Mouse (Mus musculus): ENCODE results near the gene Gpr84. TPM values are rescaled to one million over a fixed set of nuclear protein-coding genes. Genes with fewer than 3 reads are reported as not detected.

Gene Gpr84
- polyA plus RNA-seq, 1 experiment from 2014 or later: 0.30 TPM

DNA sequence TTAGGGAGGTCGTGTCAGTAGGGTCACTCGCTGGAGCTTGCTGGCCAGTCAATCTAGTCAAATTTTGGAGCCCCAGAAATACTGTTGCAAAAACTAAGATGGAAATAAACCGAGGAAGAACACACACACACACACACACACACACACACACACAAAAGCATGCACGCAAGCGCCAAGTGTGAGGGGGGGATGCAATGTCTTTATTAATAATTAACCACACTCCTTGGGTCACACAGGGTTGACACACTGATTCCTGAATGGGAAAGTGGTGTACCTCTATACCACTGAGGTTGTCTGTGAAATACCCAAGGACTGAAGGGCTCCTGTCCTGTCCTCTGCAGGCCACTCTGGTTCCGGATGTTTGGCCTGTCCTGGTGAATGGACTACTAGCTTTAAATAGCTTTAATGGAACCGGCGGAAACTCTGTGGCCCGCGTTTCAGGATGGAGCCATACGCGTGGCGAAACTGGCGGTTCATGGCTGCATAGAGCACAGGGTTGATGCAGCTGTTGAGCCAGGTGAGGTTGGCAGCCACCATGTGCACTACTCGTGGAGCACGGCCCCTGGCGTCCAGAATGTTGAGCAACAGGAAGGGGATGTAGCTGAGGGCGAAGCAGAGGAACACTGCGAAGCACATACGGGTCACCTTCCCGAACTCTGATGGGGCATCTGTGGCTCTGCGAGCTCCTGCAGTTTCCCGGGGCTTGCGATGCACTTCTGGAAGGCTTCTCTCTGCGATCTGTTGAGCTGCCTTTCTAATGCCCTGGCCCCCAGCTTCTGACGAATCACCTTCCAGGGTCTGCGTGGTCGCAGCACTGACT lies 2.1 kb downstream of the Gpr84 start:
- no peak overlapping the region; the same call in 1 of the 2 replicates for H3K9ac ChIP-seq (ENCODE audit: low read length)
- peak; percentile 68 for DNase-seq (ENCODE audit: low spot score)

DNA sequence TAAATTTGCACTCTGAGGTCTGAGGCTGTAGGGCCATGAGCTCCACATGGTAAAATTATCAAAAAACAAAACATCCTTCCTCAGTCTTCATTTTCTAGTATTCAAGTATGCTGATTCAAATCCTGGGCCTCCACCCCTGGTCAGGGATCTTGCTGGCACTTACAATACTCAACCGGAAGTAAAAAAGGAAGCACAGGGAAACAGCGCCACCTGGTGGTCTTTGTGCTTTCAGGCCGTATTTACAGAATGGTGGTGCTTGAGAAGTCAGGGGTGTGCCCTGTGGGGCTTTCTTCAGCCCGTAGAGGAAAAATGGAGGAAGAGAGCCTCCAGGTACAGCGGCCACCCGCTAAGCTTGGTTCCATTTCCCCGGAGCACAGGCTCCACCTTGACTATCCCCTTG lies 3.3 kb downstream of the Gpr84 start:
- Histone ChIP-seq H3K4me1 (replicated peaks; ENCODE audit: control insufficient read depth, insufficient read depth) (peaks cover 7% of the 10 kb centered on the region), H3K36me3 (ENCODE audit: control insufficient read depth, insufficient read depth, low read length) (no peaks in the 10 kb centered on the region), H3K9ac (ENCODE audit: low read length) (no peak overlapping the region), H3K4me3 (ENCODE audit: low read depth, low read length) (no peak overlapping the region), H3K4me2 (replicated peaks; ENCODE audit: low read depth) (0 out of 2 replicates have a peak overlapping the region, but pooled peaks have one; percentile 27), H3K9me3 (ENCODE audit: control insufficient read depth, low read length) (no peaks in the 10 kb centered on the region), H3K27ac (replicated peaks) (no peak overlapping the region), H3K27me3 (ENCODE audit: control insufficient read depth, insufficient read depth, low read length) (no peaks in the 10 kb centered on the region)
- TF ChIP-seq CTCF (IDR thresholded peaks at IDR 0.05; ENCODE audit: low read depth) (peak; percentile 98), EP300 (optimal IDR thresholded peaks at IDR 0.05) (no peak)
- peak; percentile 94 for DNase-seq (ENCODE audit: low spot score)
- peak; percentile 39; the same call in 1 of the 2 replicates for ATAC-seq (ENCODE audit: low FRiP score, low TSS enrichment)
- 1% methylated on average over 7 of the region's 7 CpGs for WGBS

More for the DNA sequence above, 2.1 kb downstream of the Gpr84 start:
- no peak; the same call in 1 of the 2 replicates for ATAC-seq (ENCODE audit: low FRiP score, low TSS enrichment)
- H3K27me3 ChIP-seq (ENCODE audit: control insufficient read depth, insufficient read depth, low read length): no peaks in the 10 kb centered on the region
- H3K4me2 ChIP-seq (replicated peaks; ENCODE audit: low read depth): peak overlapping the region; percentile 14; the same call in 1 of the 2 replicates
- peaks cover 7% of the 10 kb centered on the region for H3K4me1 ChIP-seq (replicated peaks; ENCODE audit: control insufficient read depth, insufficient read depth)
- TF ChIP-seq CTCF (IDR thresholded peaks at IDR 0.05; ENCODE audit: low read depth): peak; percentile 65
- TF ChIP-seq EP300 (optimal IDR thresholded peaks at IDR 0.05): no peak
- H3K36me3 ChIP-seq (ENCODE audit: control insufficient read depth, insufficient read depth, low read length): no peaks in the 10 kb centered on the region
- no peaks in the 10 kb centered on the region for H3K9me3 ChIP-seq (ENCODE audit: control insufficient read depth, low read length)
- no peak overlapping the region for H3K4me3 ChIP-seq (ENCODE audit: low read depth, low read length)
- WGBS: 43% methylated on average over 28 of the region's 28 CpGs
- no peak overlapping the region for H3K27ac ChIP-seq (replicated peaks)

DNA sequence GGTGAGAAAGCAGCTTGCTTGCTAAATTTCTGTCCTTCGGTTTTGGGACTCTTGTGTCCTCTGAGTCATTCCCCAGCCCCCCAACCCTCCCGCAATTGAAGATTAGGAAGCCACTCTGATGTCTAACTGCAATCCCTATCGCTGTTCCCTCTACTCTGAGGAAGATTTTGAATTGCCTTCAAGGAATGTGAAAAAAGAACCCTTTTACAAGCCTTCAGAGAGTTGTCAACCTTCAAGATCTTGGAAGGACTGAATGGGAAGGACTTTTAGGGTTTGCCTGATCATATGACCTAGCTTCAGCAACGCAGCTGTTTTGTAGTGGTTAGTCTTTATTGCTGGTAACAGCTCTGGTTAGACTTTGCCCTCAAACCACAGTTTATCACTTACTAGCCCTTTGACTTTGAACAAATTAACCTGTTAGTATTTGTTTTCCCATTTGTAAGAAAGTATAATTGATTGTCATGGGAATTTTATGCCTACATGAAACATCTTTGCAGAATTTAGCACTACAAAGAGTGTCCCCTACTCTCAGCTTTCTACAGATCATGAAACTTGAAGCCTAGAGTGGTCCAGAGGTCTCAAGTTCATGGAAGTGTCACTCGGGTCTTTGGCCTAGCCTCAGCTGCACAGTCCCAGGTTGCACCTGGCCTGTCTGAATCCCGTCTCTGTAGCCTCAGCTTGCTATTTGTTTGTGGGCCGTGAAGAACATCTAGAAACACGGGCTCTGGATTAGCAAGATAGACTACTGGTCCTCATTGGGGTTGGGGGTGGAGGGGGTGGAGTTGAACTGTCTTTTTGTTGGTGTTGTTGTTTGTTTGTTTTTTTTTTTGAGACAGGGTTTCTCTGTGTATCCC lies 4.4 kb downstream of the Gpr84 start:
- 34% methylated on average over 8 of the region's 8 CpGs for WGBS
- H3K36me3 ChIP-seq (ENCODE audit: control insufficient read depth, insufficient read depth, low read length): no peaks in the 10 kb centered on the region
- H3K4me2 ChIP-seq (replicated peaks; ENCODE audit: low read depth): peak overlapping the region; percentile 91
- no peak for ATAC-seq (ENCODE audit: low FRiP score, low TSS enrichment)
- peaks cover 7% of the 10 kb centered on the region for H3K4me1 ChIP-seq (replicated peaks; ENCODE audit: control insufficient read depth, insufficient read depth)
- no peak for DNase-seq (ENCODE audit: low spot score)
- no peak for TF ChIP-seq EP300 (optimal IDR thresholded peaks at IDR 0.05)
- no peak for TF ChIP-seq CTCF (IDR thresholded peaks at IDR 0.05; ENCODE audit: low read depth)
- no peaks in the 10 kb centered on the region for H3K27me3 ChIP-seq (ENCODE audit: control insufficient read depth, insufficient read depth, low read length)
- H3K27ac ChIP-seq (replicated peaks): peak overlapping the region; percentile 95
- no peaks in the 10 kb centered on the region for H3K9me3 ChIP-seq (ENCODE audit: control insufficient read depth, low read length)
- peak overlapping the region; percentile 68 for H3K9ac ChIP-seq (ENCODE audit: low read length)
- peak overlapping the region; percentile 57 for H3K4me3 ChIP-seq (ENCODE audit: low read depth, low read length)

DNA sequence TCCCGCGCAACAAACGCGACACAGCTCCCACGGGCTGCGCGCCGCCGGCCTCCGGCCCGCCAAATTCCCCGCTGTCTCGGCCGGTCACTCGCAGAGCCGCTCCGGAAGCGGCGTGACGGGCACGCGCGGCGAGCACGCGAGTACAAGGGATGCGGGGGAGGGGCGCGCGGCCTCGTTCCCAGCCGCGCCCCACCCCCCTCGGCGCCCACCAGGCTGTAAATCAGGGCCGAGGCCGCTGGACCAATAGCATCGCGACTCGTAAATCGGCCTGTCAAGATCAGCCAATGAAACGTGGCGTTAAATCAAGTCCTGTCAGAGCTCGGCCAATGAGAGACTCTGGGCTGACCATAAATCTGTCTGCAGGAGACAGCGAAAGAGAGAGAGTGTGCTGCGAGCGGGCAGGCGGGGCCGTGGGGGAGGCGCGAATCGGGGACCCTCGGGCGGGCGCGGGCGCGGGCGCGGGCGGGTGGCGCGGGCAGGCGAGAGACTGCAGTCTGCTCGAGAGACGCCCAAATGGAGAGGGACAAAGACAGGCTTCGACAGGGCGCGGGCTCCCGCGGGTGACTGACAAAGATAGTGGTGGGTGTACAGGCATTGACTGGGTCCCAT lies 5.2 kb downstream of the Gpr84 start:
- WGBS: under 1% methylated on average over 71 of the region's 71 CpGs
- Histone ChIP-seq H3K9me3 (ENCODE audit: control insufficient read depth, low read length) (no peaks in the 10 kb centered on the region), H3K9ac (ENCODE audit: low read length) (peak overlapping the region; percentile 68), H3K27me3 (ENCODE audit: control insufficient read depth, insufficient read depth, low read length) (no peaks in the 10 kb centered on the region), H3K36me3 (ENCODE audit: control insufficient read depth, insufficient read depth, low read length) (no peaks in the 10 kb centered on the region), H3K4me1 (replicated peaks; ENCODE audit: control insufficient read depth, insufficient read depth) (peaks cover 10% of the 10 kb centered on the region), H3K4me2 (replicated peaks; ENCODE audit: low read depth) (peak overlapping the region; percentile 91), H3K27ac (replicated peaks) (peak overlapping the region; percentile 95), H3K4me3 (ENCODE audit: low read depth, low read length) (peak overlapping the region; percentile 57)
- ATAC-seq (ENCODE audit: low FRiP score, low TSS enrichment): peak; percentile 95
- TF ChIP-seq CTCF (IDR thresholded peaks at IDR 0.05; ENCODE audit: low read depth): no peak
- peak; percentile 97 for TF ChIP-seq EP300 (optimal IDR thresholded peaks at IDR 0.05)
- DNase-seq (ENCODE audit: low spot score): peak; percentile 94

DNA sequence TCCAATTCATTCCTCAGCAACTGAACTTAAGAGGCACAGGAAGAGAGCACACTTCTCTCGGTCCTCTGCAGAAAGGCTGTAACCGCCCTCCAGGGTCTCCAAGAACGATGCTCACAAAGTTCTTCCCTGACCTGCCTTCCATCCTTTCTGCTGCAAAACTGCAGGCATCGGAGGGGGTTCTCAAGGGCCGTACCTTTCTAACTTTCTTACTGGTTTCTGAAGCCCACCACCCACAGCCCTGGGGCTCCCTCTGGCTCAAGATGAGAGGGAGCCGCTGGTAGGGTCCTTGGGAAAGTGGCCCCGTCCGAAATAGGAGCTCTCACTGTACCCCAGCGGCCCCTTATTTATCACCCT lies 5.8 kb downstream of the Gpr84 start:
- ATAC-seq (ENCODE audit: low FRiP score, low TSS enrichment) (no peak), DNase-seq (ENCODE audit: low spot score) (no peak)
- peak overlapping the region; percentile 91 for H3K4me2 ChIP-seq (replicated peaks; ENCODE audit: low read depth)
- no peaks in the 10 kb centered on the region for H3K36me3 ChIP-seq (ENCODE audit: control insufficient read depth, insufficient read depth, low read length)
- no peaks in the 10 kb centered on the region for H3K27me3 ChIP-seq (ENCODE audit: control insufficient read depth, insufficient read depth, low read length)
- peaks cover 10% of the 10 kb centered on the region for H3K4me1 ChIP-seq (replicated peaks; ENCODE audit: control insufficient read depth, insufficient read depth)
- no peaks in the 10 kb centered on the region for H3K9me3 ChIP-seq (ENCODE audit: control insufficient read depth, low read length)
- H3K27ac ChIP-seq (replicated peaks): peak overlapping the region; percentile 95
- no peak for TF ChIP-seq EP300 (optimal IDR thresholded peaks at IDR 0.05)
- TF ChIP-seq CTCF (IDR thresholded peaks at IDR 0.05; ENCODE audit: low read depth): no peak
- H3K9ac ChIP-seq (ENCODE audit: low read length): peak overlapping the region; percentile 61
- WGBS: 0% methylated on average over 9 of the region's 9 CpGs
- H3K4me3 ChIP-seq (ENCODE audit: low read depth, low read length): peak overlapping the region; percentile 57

Data from stomach, postnatal 0 days (tissue).